Mouse (Mus musculus) kidney, embryonic 14.5 days (tissue): ENCODE data around the gene Hal. TPM values are rescaled to one million over a fixed set of nuclear protein-coding genes. Genes with fewer than 3 reads are reported as not detected.
A peak's percentile ranks its signal among the peaks of the same experiment; 100 is the strongest.

ENCODE experiments used
- ATAC-seq: fragments of 200-750 bp; cut with Nextera tagmentation; 2 replicates; pipeline ENCODE4 v1.8.0; 2017; ENCODE audit warnings: moderate number of reproducible peaks, mild to moderate bottlenecking, moderate TSS enrichment, moderate library complexity; ENCODE audit not compliant: low FRiP score, low TSS enrichment
- H3K27ac ChIP-seq: fragments of 300-500 bp; sonication (generic); 2 replicates; pipeline ENCODE4 v1.5.1; 2014; ENCODE audit warnings: low read depth, mild to moderate bottlenecking, low read length, moderate library complexity, mixed read lengths
- H3K27me3 ChIP-seq: fragments of 300-500 bp; sonication (generic); 2 replicates; pipeline ENCODE4 v1.6.1; 2014; ENCODE audit warnings: mild to moderate bottlenecking, low read length; ENCODE audit not compliant: control insufficient read depth, insufficient read depth
- H3K36me3 ChIP-seq: fragments of 300-500 bp; sonication (generic); 2 replicates; pipeline ENCODE4 v1.6.1; 2014; ENCODE audit warnings: low read length, mixed read lengths; ENCODE audit not compliant: control insufficient read depth, insufficient read depth
- H3K4me1 ChIP-seq: fragments of 300-500 bp; sonication (generic); 2 replicates; pipeline ENCODE4 v1.6.1; 2014; ENCODE audit warnings: low read length, mixed read lengths; ENCODE audit not compliant: control insufficient read depth, insufficient read depth
- H3K4me2 ChIP-seq: fragments of 300-500 bp; sonication (generic); replicated peaks from 2 replicates; pipeline ENCODE4 v1.6.1; 2014; ENCODE audit warnings: low read depth, mild to moderate bottlenecking, low read length
- H3K4me3 ChIP-seq: fragments of 300-500 bp; sonication (generic); 2 replicates; pipeline ENCODE4 v1.5.1; 2014; ENCODE audit warnings: mild to moderate bottlenecking, low read length
- H3K9ac ChIP-seq: fragments of 300-500 bp; sonication (generic); 2 replicates; pipeline ENCODE4 v1.6.1; 2014; ENCODE audit warnings: low read depth, mild to moderate bottlenecking, low read length, moderate library complexity
- H3K9me3 ChIP-seq: fragments of 300-500 bp; sonication (generic); 2 replicates; pipeline ENCODE4 v1.6.1; 2016; ENCODE audit warnings: low read length; ENCODE audit not compliant: control insufficient read depth
- WGBS: fragments of 180-500 bp; shearing (Covaris S2); extraction: QIAGEN DNeasy Blood & Tissue Kit; methylation state at CpG from one replicate; pipeline ENCODE4 v1.1.7; 2014; 5-methylcytosine and 5-hydroxymethylcytosine counted together
- polyA plus RNA-seq: library from polyadenylated mRNA; unstranded; fragments of >200 nt; fragmentation: Nextera tagmentation; extraction: Ambion mirVana; gene quantifications from 2 replicates; pipeline ENCODE4 v1.2.1, GENCODE M21; 2014

Hal gene
- polyA plus RNA-seq: not detected in 2 replicates

DNA sequence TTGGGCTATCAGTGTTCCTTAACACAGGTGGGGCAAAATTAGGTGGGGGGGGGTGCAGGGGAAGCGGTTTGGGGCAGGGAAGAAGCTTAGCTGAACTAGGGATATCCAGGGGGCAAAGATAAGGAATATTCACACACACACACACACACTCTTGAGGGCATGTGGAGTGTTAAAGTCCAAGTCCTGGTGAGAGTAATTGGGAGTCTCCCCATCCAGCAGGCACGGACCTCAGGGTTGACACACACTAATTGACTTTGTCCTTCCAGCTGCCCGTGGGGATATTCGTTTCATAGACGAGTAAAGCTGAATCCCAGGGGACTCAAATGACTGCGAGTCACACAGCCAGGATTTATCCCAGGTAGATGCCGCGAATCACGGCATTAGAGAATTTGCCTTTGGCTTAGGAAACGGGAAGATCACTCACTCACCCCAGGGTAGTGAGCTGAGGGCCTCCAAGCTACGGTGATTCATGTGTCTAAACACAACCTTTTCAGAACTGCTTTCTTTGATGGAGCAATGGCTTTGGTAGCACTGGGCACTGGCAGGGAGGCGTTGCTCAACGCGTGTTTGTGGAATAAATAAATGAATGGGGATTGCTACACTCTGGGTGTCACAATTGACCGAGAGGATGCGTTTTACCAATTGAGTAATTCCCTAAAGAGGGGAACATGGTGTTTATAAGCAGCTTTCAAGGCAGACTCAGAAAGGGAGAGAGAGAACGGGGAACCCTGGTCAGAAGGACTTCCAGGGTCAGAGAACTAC lies at the start of gene Hal:
TSS of gene Hal (plus strand) at position 703 of the 762 bp plus-strand sequence.
- no peak for ATAC-seq
- WGBS: 66% methylated on average over 17 of the region's 17 CpGs
- Histone ChIP-seq H3K27me3 (no peaks in the 10 kb centered on the region), H3K4me2 (no peak within 1 kb of the TSS), H3K9me3 (no peaks in the 10 kb centered on the region), H3K4me1 (no peaks in the 10 kb centered on the region), H3K4me3 (no peak within 1 kb of the TSS), H3K27ac (no peak within 1 kb of the TSS), H3K36me3 (peaks cover 19% of the 10 kb centered on the region; the same call in 1 of the 2 replicates), H3K9ac (no peak within 1 kb of the TSS)

- no peaks in the 10 kb centered on the region for H3K36me3 ChIP-seq
- no peaks in the 10 kb centered on the region for H3K27me3 ChIP-seq
- H3K9ac ChIP-seq: no peak overlapping the region
- H3K4me2 ChIP-seq: no peak overlapping the region
- H3K4me3 ChIP-seq: no peak overlapping the region
- no peak overlapping the region for H3K27ac ChIP-seq
- no peaks in the 10 kb centered on the region; the same call in 1 of the 2 replicates for H3K4me1 ChIP-seq
- WGBS: 90% methylated on average over 6 of the region's 6 CpGs
- no peak for ATAC-seq
- H3K9me3 ChIP-seq: no peaks in the 10 kb centered on the region
Observed at GRCm38 (mm10) chr10:93441501-93441900, 47.1 kb upstream of the Hal start.

- no peak overlapping the region for H3K4me2 ChIP-seq
- H3K9me3 ChIP-seq: no peaks in the 10 kb centered on the region
- H3K27me3 ChIP-seq: no peaks in the 10 kb centered on the region
- H3K36me3 ChIP-seq: no peaks in the 10 kb centered on the region
- H3K4me1 ChIP-seq: no peaks in the 10 kb centered on the region
- WGBS: 85% methylated on average over 3 of the region's 3 CpGs
- H3K4me3 ChIP-seq: no peak overlapping the region
- no peak for ATAC-seq
- H3K9ac ChIP-seq: no peak overlapping the region
- no peak overlapping the region for H3K27ac ChIP-seq
Observed at GRCm38 (mm10) chr10:93442183-93442582, 46.4 kb upstream of the Hal start.

- H3K4me2 ChIP-seq: no peak overlapping the region
- H3K36me3 ChIP-seq: no peaks in the 10 kb centered on the region
- 73% methylated on average over 9 of the region's 9 CpGs for WGBS
- H3K27me3 ChIP-seq: no peaks in the 10 kb centered on the region
- H3K4me3 ChIP-seq: no peak overlapping the region
- no peak for ATAC-seq
- no peak overlapping the region for H3K27ac ChIP-seq
- no peaks in the 10 kb centered on the region for H3K9me3 ChIP-seq
- H3K4me1 ChIP-seq: no peaks in the 10 kb centered on the region
- no peak overlapping the region for H3K9ac ChIP-seq
Observed at GRCm38 (mm10) chr10:93444407-93444806, 44.2 kb upstream of the Hal start.

DNA sequence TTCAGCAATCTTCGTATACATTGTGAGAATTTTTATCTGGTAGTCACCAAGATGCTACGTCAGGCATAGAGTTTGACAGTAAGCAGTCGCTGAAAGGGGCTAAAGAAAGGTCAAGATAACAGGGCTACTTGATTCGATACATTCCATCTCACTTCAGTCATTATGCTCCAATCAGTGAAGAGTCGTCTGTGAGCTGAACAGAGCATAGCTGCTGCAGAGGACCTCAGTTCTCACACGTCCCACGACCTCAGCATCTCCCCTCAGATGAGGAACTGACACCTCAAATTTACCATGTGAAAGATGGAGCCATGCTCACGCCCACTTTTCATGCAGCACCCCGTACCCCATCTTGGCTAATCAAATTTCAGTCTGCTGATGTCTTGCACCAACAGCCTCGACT lies 41.2 kb upstream of the Hal start:
- no peak for ATAC-seq
- WGBS: 62% methylated on average over 10 of the region's 10 CpGs
- Histone ChIP-seq H3K4me1 (no peaks in the 10 kb centered on the region), H3K27me3 (no peaks in the 10 kb centered on the region), H3K9me3 (no peaks in the 10 kb centered on the region), H3K27ac (no peak overlapping the region), H3K4me2 (no peak overlapping the region), H3K9ac (no peak overlapping the region), H3K4me3 (no peak overlapping the region), H3K36me3 (no peaks in the 10 kb centered on the region)

DNA sequence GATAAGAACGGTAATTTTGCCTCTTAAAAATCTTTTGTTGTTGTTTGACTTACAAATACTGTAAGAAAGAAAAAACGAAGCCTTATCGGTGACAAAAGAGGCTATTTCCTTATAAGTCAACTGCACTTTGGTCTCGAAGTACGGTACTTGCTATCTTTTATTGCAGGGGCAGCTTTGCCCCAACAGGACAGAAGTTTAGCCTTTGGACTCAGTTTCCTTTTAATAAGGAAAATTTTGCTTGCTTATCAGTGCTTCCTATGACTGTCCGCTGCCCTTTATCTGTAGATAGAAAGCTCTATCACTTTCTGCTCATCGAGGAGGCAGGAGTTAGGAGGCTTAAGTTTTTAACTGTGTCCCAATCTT lies 33.9 kb upstream of the Hal start:
- Histone ChIP-seq H3K36me3 (peaks cover 3% of the 10 kb centered on the region; the same call in 1 of the 2 replicates), H3K4me3 (peak overlapping the region; percentile 86), H3K9ac (peak overlapping the region; percentile 77; the same call in 1 of the 2 replicates), H3K27me3 (no peaks in the 10 kb centered on the region), H3K27ac (no peak overlapping the region), H3K4me2 (peak overlapping the region; percentile 83), H3K9me3 (no peaks in the 10 kb centered on the region), H3K4me1 (peaks cover 7% of the 10 kb centered on the region; the same call in 1 of the 2 replicates)
- WGBS: 60% methylated on average over 7 of the region's 7 CpGs
- no peak for ATAC-seq

GRCm38 (mm10) chr10:93460106-93460505 lies 28.5 kb upstream of the Hal start:
- Histone ChIP-seq H3K36me3 (peaks cover 53% of the 10 kb centered on the region), H3K4me2 (no peak overlapping the region), H3K27me3 (no peaks in the 10 kb centered on the region), H3K27ac (no peak overlapping the region), H3K4me1 (peaks cover 3% of the 10 kb centered on the region; the same call in 1 of the 2 replicates), H3K9me3 (no peaks in the 10 kb centered on the region), H3K4me3 (no peak overlapping the region), H3K9ac (no peak overlapping the region)
- ATAC-seq: no peak
- WGBS: 83% methylated on average over 11 of the region's 11 CpGs

GRCm38 (mm10) chr10:93462692-93463382 lies 25.7 kb upstream of the Hal start:
- WGBS: 89% methylated on average over 7 of the region's 7 CpGs
- no peak overlapping the region for H3K27ac ChIP-seq
- H3K36me3 ChIP-seq: peaks cover 77% of the 10 kb centered on the region

GRCm38 (mm10) chr10:93463611-93464010 lies 25.0 kb upstream of the Hal start:
- WGBS: 92% methylated on average over 13 of the region's 13 CpGs
- Histone ChIP-seq H3K9ac (no peak overlapping the region), H3K4me2 (no peak overlapping the region), H3K4me3 (no peak overlapping the region), H3K27me3 (no peaks in the 10 kb centered on the region), H3K27ac (no peak overlapping the region), H3K4me1 (no peaks in the 10 kb centered on the region), H3K9me3 (no peaks in the 10 kb centered on the region), H3K36me3 (peaks cover 78% of the 10 kb centered on the region)
- ATAC-seq: no peak

More at GRCm38 (mm10) chr10:93462692-93463382, 25.7 kb upstream of the Hal start:
- H3K4me1 ChIP-seq: no peaks in the 10 kb centered on the region
- no peak overlapping the region for H3K9ac ChIP-seq
- H3K4me3 ChIP-seq: no peak overlapping the region
- H3K4me2 ChIP-seq: no peak overlapping the region
- ATAC-seq: no peak
- H3K27me3 ChIP-seq: no peaks in the 10 kb centered on the region
- no peaks in the 10 kb centered on the region for H3K9me3 ChIP-seq
